Mouse (Mus musculus) heart, embryonic 14.5 days (tissue): ENCODE measurements at regions not wholly inside any gene's neighbourhood (a gene's known extent, or its start where the extent isn't known, plus 50 kb on each side); places are given as distances from the start of the nearest gene placed in this dataset.

Experiments used
- ATAC-seq: fragments of 200-750 bp; cut with Nextera tagmentation; 2 replicates; pipeline ENCODE4 v1.8.0; 2017; ENCODE audit warnings: low read depth, moderate TSS enrichment; ENCODE audit not compliant: insufficient number of reproducible peaks, insufficient read depth, low FRiP score
- H3K27ac ChIP-seq, 2 experiments: fragments of 200-500 bp in 1 of 2; fragments of 300-500 bp in 1 of 2; sonication (generic) in 1 of 2; replicated peaks in 1 of 2; 2 replicates each; pipeline ENCODE4 v1.5.1; 2012 to 2014; ENCODE audit warnings: low read depth in 2 of 2, low read length in 2 of 2, control low read depth in 1 of 2, mild to moderate bottlenecking in 1 of 2, mixed read lengths in 1 of 2; ENCODE audit not compliant: control insufficient read depth in 1 of 2, insufficient read depth in 1 of 2
- H3K27me3 ChIP-seq: fragments of 300-500 bp; sonication (generic); 2 replicates; pipeline ENCODE4 v1.6.1; 2014; ENCODE audit warnings: mild to moderate bottlenecking, low read length, control low read depth; ENCODE audit not compliant: control insufficient read depth, insufficient read depth
- H3K36me3 ChIP-seq: fragments of 300-500 bp; sonication (generic); 2 replicates; pipeline ENCODE4 v1.6.1; 2014; ENCODE audit warnings: mild to moderate bottlenecking, control low read depth, low read length, mixed read lengths; ENCODE audit not compliant: control insufficient read depth, insufficient read depth
- H3K4me1 ChIP-seq, 2 experiments: fragments of 200-500 bp in 1 of 2; fragments of 300-500 bp in 1 of 2; sonication (generic) in 1 of 2; 2 replicates each; pipeline ENCODE4 v1.6.1; 2012 to 2014; ENCODE audit warnings: low read length in 2 of 2, control low read depth in 1 of 2, mixed read lengths in 1 of 2; ENCODE audit not compliant: control insufficient read depth in 2 of 2, insufficient read depth in 2 of 2
- H3K4me2 ChIP-seq: fragments of 300-500 bp; sonication (generic); 2 replicates; pipeline ENCODE4 v1.6.1; 2014; ENCODE audit warnings: mild to moderate bottlenecking, low read length
- H3K4me3 ChIP-seq, 2 experiments: fragments of 200-500 bp in 1 of 2; fragments of 300-500 bp in 1 of 2; sonication (generic) in 1 of 2; 2 replicates each; pipeline ENCODE4 v1.5.1; 2012 to 2014; ENCODE audit warnings: low read length in 2 of 2, mild to moderate bottlenecking in 2 of 2, control low read depth in 1 of 2, low read depth in 1 of 2, moderate library complexity in 1 of 2; ENCODE audit not compliant: control insufficient read depth in 1 of 2, insufficient read depth in 1 of 2
- H3K9ac ChIP-seq: fragments of 300-500 bp; sonication (generic); 2 replicates; pipeline ENCODE4 v1.6.1; 2014; ENCODE audit warnings: mild to moderate bottlenecking, low read length
- H3K9me3 ChIP-seq: fragments of 300-500 bp; sonication (generic); 2 replicates; pipeline ENCODE4 v1.6.1; 2016; ENCODE audit warnings: low read length, control low read depth; ENCODE audit not compliant: control insufficient read depth
- WGBS: fragments of 180-500 bp; shearing (Covaris S2); extraction: QIAGEN DNeasy Blood & Tissue Kit; methylation state at CpG from one replicate; pipeline ENCODE4 v1.1.7; 2014; 5-methylcytosine and 5-hydroxymethylcytosine counted together

DNA sequence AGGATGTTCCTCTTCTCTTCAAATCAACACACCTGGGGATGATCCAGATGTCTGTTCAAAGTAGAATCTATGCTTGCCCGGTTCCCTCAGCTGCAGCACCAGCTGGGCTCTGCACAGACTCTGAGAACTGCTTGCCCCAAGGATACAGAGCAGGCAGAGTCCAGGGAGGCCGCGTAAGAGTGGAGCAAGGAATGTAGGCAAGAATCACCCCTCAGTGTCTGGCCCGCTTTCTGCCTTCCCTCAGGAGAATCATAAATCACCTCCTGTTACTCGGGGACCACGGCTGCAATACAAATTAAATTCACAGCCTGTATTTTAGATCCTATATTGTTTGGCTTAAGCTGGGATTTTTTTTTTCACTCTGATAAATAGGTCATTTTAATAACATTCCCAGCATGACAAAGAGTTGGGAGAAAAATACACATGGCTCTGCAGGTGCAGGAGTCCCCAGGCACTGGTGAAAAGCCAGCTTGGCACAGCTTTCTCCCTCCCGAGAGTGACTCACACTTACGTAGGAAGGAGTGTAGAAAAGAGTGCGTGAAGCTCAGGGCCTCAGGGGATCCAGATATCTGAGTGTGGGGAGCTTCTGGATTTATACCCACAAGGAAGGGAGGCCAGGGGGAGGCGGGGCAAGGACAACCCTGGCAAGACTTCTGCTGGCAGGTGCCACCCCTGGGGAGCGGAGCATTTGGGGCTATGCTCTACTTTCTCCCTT lies 726.3 kb downstream of the Hs3st4 start:
- no peak overlapping the region for H3K4me3 ChIP-seq
- no peaks in the 10 kb centered on the region for H3K9me3 ChIP-seq
- H3K4me2 ChIP-seq, result no peak overlapping the region
- no peak overlapping the region for H3K9ac ChIP-seq
- no peaks in the 10 kb centered on the region for H3K4me1 ChIP-seq
- 64% methylated on average over 11 of the region's 11 CpGs for WGBS
- no peak overlapping the region for H3K27ac ChIP-seq
- H3K36me3 ChIP-seq, result no peaks in the 10 kb centered on the region
- no peak for ATAC-seq
- no peaks in the 10 kb centered on the region for H3K27me3 ChIP-seq

DNA sequence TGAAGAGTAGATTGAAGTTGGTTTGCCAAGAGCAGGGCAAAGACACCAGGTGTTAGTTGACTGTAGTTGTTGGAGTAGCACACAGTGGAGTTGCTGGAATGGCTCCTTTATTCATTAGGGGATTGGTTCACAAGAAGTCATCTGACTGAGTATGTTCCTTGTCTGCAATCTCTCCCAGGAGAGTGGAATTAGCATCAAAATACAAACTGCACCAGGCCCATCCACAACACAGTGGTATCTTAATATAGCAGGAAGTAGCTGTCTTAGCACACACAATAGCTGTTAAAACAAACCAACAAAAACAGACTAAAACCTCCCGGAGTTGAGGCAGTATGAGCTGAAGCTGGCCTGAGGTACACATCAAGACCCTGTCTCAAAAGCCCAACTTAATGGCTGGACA lies 723.5 kb upstream of the Kdm8 start:
- ATAC-seq, result no peak
- Histone ChIP-seq H3K4me3 (no peak overlapping the region), H3K9me3 (no peaks in the 10 kb centered on the region), H3K4me2 (no peak overlapping the region), H3K27ac (no peak overlapping the region), H3K27me3 (no peaks in the 10 kb centered on the region), H3K4me1 (no peaks in the 10 kb centered on the region), H3K9ac (no peak overlapping the region), H3K36me3 (no peaks in the 10 kb centered on the region)
- WGBS, result 59% methylated on average over 1 of the region's 1 CpGs

DNA sequence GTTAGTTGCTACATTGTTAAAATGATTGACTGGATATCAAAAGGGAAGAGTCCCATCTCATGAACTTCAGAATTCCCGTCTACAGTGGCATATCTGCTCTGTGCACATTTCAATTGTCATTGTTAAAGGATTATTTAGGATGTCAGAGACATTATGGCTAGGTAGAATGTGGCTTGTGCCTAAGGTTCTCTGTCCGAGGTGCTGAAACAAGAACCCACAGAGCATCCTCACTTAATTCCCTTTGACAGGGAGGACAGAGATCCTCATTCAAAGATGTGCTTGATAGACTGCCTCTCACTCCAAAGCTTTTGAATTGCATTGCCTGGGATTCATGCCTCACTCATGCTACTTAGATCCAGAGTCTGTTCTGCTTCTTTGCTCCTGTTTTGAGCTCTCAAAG lies 702.4 kb upstream of the Kdm8 start:
- 2% methylated on average over 2 of the region's 2 CpGs for WGBS
- H3K36me3 ChIP-seq, result no peaks in the 10 kb centered on the region
- H3K4me3 ChIP-seq, result no peak overlapping the region
- H3K27ac ChIP-seq, result no peak overlapping the region
- H3K4me1 ChIP-seq, result no peaks in the 10 kb centered on the region
- H3K4me2 ChIP-seq, result no peak overlapping the region
- H3K27me3 ChIP-seq, result no peaks in the 10 kb centered on the region
- no peak for ATAC-seq
- no peak overlapping the region for H3K9ac ChIP-seq
- no peaks in the 10 kb centered on the region for H3K9me3 ChIP-seq

DNA sequence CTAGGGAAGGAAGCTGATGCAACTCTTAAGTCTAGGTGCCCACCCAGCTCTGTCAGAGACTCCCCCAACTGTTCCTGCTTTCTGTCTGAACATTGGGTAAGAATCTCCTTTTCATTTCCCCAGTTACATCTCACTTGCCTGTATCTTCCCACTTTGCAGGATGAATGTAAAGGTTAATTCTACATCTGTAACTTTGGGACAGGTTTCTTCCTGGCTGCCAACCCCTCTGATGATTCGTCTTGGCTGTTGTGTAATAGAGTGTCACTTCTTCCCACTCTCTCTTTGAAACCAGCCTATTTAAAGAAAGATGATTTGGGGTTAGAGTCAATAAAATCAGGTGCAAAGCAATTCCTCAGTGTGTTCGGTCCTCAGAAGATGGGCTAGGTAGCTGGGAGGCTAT lies 698.2 kb upstream of the Kdm8 start:
- Histone ChIP-seq H3K4me2 (no peak overlapping the region), H3K4me1 (no peaks in the 10 kb centered on the region), H3K4me3 (no peak overlapping the region), H3K36me3 (no peaks in the 10 kb centered on the region), H3K9ac (no peak overlapping the region), H3K9me3 (no peaks in the 10 kb centered on the region), H3K27me3 (no peaks in the 10 kb centered on the region), H3K27ac (no peak overlapping the region)
- 57% methylated on average over 2 of the region's 2 CpGs for WGBS
- no peak for ATAC-seq

DNA sequence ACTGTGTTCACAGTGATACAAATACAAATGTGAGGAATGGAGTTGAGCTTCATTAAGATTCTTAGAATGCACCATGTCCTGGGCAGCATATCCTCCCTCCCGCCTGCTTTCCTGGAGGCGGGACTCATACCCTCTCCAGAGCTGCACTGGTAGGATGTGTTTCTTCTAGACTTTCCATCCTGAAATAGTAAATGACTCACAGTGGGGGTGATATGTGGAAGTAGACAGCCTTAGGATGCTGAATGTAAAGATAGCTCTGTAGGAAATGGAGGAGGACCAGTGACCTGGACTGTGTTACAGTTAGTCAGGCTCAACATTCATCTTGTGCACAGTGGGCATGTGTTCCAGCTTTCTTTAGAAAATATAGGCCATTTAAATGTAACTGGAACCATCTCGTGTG lies 696.1 kb upstream of the Kdm8 start:
- no peak overlapping the region for H3K4me3 ChIP-seq
- no peaks in the 10 kb centered on the region for H3K9me3 ChIP-seq
- H3K27ac ChIP-seq, result no peak overlapping the region
- ATAC-seq, result no peak
- H3K27me3 ChIP-seq, result no peaks in the 10 kb centered on the region
- no peak overlapping the region for H3K9ac ChIP-seq
- no peak overlapping the region for H3K4me2 ChIP-seq
- H3K36me3 ChIP-seq, result no peaks in the 10 kb centered on the region
- no peaks in the 10 kb centered on the region for H3K4me1 ChIP-seq
- WGBS, result 53% methylated on average over 3 of the region's 3 CpGs

DNA sequence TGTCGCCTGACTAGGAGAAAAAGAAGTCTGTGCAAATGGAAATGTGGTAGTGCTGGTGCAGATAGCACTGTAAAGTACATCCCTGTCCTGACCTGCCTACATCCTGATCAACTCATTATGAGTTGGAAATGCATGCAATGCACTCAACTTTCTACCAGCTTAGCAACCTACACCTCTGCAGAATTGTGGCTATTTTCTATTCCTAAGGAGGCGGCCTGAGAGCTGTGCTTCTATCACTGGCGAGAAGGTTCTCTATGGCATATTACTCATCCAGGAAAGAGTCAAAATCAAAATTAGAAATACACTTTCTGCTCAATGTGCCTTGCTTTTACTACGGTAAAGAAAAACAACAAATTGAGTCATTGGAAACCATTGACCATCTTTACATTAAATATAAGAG lies 685.4 kb upstream of the Kdm8 start:
- 81% methylated on average over 4 of the region's 4 CpGs for WGBS
- Histone ChIP-seq H3K4me2 (no peak overlapping the region), H3K9ac (no peak overlapping the region), H3K27ac (no peak overlapping the region), H3K9me3 (no peaks in the 10 kb centered on the region), H3K4me1 (no peaks in the 10 kb centered on the region), H3K36me3 (no peaks in the 10 kb centered on the region), H3K4me3 (no peak overlapping the region), H3K27me3 (no peaks in the 10 kb centered on the region)
- no peak for ATAC-seq

DNA sequence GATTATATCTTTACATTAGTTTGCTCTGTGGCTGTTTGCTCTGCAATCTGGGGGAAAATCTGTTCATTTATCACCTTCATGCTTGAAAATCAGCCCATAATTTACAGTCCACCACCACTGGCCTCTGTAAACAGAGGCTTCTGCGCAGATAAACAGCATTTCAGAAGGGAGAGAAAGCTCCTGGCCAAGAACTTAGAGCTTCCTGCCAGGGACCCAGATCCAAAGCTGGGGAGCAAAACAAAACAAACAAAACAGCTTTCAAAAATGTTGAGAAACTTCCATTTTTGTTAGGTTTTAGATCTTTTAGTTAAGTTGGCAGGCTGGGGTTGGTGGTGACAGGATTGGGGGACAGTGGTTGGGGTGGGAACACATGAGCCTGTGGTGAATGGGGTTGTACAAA lies 666.7 kb upstream of the Kdm8 start:
- no peak overlapping the region for H3K4me3 ChIP-seq
- H3K27ac ChIP-seq, result no peak overlapping the region
- no peaks in the 10 kb centered on the region for H3K27me3 ChIP-seq
- H3K9ac ChIP-seq, result no peak overlapping the region
- no peak overlapping the region for H3K4me2 ChIP-seq
- ATAC-seq, result no peak
- no peaks in the 10 kb centered on the region for H3K36me3 ChIP-seq
- H3K9me3 ChIP-seq, result 0 out of 2 replicates have a peak, but pooled peaks cover 4% of the 10 kb centered on the region
- 57% methylated on average over 1 of the region's 1 CpGs for WGBS
- H3K4me1 ChIP-seq, result no peaks in the 10 kb centered on the region

DNA sequence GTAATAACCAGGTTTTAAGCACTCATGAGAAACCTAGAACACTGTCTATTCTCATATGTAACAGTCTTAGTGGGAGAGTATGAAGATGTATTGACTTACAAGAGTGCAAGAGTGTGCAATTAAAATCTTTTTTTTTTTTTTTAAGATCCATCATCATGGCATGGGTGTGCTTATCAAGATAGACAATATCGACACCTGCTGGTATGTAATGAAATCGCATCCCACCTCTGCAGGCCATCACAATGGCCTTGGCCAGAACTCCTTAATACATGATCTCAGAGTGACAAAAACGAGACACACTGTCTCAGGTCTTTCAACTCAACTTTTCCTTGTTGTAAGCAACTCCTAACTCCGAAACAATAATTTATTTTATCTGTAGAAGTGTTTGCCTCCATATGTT lies 661.7 kb upstream of the Kdm8 start:
- Histone ChIP-seq H3K9me3 (0 out of 2 replicates have a peak, but pooled peaks cover 6% of the 10 kb centered on the region), H3K36me3 (no peaks in the 10 kb centered on the region), H3K9ac (no peak overlapping the region), H3K4me3 (no peak overlapping the region), H3K4me1 (no peaks in the 10 kb centered on the region), H3K27ac (no peak overlapping the region), H3K4me2 (no peak overlapping the region), H3K27me3 (no peaks in the 10 kb centered on the region)
- WGBS, result 45% methylated on average over 4 of the region's 4 CpGs
- no peak for ATAC-seq
